Mouse (Mus musculus) heart, postnatal 36 days (tissue): ENCODE results near the gene Atp1b3. TPM values are rescaled to one million over a fixed set of nuclear protein-coding genes. Genes with fewer than 3 reads are reported as not detected.
"Not testable (repeated sequence)": the region's sequence is repeated elsewhere in the genome, so short reads cannot be mapped to it uniquely, and the experiment has no call there.

ENCODE experiments used
- DNase-seq, 2 experiments: peaks; one replicate each; pipeline ENCODE4 v3.0.0; 2021 to 2022
- intact Hi-C: fragments of 180-260 bp; cut with DNase I; formaldehyde crosslinking; loops from one replicate; pipeline ENCODE4 v1.15.1; 2025
- total RNA-seq, 2 experiments: library from RNA; stranded (reverse); gene quantifications; 2 replicates each; pipeline ENCODE4 v1.2.3; 2021

Atp1b3 gene
- total RNA-seq, 2 experiments from 2014 or later: 54.8 to 56.6 TPM

DNA sequence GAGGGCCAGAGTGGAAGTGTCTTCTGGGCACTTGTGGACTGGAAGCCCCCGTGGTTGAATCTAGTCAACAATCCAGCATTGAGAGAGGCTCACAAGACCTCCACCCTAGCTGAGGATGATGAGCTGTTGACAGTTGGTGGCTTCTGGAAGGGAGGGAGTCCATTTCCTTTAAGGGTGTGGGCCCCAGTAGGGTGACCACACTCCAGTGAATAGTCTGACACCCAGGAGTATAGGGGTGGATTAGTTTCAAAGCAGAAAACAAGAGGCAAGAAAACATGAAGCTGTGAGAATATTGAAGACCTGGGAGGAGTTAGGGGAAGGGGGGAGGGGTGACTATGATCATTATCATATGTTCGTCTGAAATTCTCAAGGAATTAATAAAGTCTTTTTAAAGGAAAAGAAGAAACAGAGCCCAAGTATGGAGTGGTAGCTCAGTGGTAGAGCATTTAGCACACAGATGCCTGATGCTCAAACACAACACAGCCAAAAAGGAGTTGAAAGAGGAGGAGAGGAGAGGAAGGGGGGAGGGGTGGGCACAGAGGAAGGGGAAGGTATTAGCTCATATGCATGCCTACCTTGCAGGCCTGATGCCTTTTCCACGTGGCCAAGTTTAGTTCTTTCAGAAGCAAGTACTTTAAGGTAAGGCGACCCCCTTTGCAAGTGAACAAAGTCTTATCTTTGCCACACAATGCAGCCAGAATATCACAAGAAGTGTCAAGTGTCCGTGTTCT is 5.6 kb upstream of the Atp1b3 start:
- intact Hi-C loops: no loop called here
- DNase-seq: no peak

DNA sequence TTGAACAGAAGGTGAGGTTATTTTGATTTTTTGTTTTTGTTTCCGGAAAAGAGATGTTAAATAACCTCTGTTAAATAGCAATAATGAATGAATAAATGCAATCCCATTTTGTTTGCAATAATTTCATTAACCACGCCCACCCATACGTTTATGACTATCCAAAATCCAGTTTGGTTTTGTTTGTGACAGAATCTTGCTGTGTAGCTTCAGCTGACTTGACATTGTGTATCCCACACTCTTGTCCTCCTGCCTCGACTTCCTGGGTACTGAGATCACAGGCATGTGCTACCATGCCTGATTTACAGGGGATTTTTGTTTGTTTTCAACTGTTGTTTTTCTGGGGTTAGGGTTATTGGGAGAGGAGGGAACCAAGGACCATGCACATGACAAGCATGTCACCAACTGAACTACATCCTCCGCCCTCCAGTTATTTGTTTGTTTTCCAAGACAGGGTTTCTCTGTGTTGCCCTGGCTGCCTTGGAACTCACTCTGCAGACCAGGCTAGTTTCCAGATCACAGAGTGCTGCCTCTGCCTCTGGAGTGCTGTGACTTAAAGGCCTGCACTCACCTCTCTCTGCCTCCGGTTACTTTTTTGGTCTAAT is 1.1 kb upstream of the Atp1b3 start:
- intact Hi-C loops: no loop called here
- no peak for DNase-seq

DNA sequence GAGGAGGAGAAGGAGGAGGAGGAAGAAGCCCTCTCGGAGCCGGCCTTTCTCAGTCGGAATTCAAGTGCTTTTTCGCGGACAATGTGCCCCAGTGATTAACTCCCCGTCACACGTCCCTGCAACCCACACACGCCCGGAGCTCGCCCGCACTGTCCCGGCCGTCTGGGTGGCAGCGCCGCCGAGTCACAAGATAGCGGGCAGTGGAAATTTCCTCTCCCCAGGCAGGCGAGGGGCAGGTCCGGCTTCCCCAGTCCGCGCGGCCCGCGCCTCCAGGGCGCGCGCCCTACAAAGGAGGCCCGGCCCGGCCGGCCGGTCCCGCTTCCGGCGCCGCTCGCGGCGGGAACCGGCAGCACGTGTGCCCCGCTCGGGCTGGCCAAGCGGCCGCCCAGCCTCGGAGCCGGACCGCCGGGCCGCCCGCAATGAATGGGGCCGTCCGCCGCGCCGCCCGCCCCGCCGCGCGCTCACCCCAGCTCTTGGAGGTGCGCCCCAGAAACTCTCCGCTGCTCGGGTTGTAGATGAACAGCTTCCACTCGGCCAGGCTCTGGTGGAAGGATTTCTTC is 581 bp downstream of the Atp1b3 start:
- intact Hi-C loops: loop anchor here (5.0 kb wide), 2 partner anchors 74 to 114 kb away; partner anchors contain the start of gene Rnf7
- peak; percentile 69 to 81 for DNase-seq

DNA sequence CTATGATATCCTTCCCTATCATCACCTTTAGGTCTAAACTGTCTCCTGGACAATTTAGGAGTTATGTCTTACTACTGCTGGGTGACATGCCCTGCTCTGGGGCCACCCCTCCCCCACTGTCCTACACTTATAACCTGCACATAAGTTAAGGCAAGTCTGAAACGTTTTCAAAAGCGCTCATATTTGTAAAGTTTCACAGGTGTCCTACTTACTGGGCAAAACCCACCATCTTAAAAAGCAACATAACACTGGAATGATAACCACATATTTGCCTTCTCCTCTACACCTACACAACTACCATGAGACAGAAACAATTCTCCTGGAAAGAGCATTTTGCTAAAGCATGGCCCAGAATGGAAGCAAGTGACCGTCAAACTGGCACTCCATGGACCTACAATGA is 4.2 kb downstream of the Atp1b3 start:
- intact Hi-C loops: loop anchor here (5.0 kb wide), 2 partner anchors 77 to 117 kb away; partner anchors contain the start of gene Rnf7

DNA sequence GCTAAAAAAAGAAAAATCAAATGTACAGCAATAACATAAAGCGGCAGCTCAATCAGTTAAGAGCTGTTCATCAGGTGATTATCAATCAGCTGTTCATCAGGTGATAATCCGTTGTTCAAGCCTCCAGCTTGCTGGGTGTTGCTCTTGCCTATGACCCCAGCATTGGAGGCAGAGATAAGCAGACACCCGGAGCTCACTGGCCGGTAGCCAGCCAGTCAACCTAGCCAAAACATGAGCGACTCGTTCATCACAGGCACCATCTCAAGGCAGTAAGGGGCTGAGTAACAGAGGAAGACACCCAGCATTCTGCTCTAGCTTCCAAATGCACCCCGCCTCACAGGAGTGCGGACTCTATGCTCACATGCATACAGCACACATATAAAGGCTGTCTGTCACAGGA is 10.4 kb downstream of the Atp1b3 start:
- intact Hi-C loops: no loop called here
- peak; percentile 36 to 39 for DNase-seq

More for the DNA sequence above, 4.2 kb downstream of the Atp1b3 start:
- DNase-seq: no peak

DNA sequence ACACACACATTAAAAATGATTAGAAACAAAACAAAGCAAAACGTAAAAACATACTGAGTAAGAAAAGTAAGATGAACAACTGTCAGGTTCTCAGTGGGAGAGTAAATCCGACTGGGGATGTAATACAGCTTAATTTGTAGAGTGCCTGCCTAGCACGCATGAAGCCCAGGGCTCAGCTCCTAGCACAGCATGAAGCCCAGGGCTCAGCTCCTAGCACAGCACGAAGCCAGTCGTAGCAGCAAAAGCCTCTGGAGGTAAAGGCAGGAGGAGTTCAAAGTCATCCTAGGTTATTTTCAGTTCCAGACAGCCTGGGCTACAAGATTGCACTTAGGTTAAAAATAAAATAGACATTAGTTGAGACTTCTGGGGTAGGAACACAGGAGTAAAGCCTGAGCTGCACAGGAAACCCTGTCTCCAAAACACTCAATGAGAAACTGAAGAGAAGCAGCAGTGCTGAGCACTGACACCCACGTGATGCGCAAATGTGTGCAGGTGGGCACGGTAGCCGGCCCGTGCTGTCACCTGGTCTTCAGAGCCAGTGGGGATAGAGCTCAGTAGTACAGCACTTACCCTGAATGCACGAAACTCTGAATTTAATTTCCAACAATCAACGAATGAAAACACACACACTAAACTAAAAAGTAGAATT is 11.0 kb downstream of the Atp1b3 start:
- DNase-seq: no peak
- intact Hi-C loops: no loop called here

DNA sequence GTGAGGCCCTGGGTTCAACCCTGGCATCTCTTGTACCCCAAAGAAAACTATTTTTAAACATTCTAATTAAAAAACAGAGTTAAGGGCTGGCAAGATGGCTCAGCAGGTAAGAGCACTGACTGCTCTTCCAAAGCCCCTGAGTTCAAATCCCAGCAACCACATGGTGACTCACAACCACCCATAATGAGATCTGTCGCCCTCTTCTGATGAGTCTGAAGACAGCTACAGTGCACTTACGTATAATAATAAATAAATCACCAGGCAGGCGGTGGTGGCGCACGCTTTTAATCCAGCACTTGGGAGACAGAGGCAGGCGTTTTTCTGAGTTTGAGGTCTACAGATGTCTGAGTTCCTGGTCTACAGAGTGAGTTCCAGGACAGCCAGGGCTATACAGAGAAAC is 12.5 kb downstream of the Atp1b3 start:
- intact Hi-C loops, DNase-seq: not testable (repeated sequence)

DNA sequence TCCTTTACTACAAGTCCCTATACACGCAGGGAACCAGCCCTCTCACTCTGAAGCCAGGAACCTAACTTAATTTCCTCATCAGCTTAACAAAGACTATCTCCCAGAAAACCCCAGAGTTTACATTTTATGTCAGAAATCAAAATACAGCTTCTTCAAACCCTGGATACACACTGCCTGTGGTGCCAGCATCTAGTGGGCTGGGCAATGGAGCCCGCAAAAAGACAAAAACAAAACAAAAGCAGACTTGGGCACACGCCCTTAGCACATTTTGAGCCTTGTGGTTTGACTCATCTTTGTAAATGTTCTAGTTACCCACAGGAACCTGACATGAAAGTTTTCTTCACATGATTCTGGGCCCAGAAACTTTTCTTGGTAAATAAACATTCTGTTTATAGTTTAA is 13.8 kb downstream of the Atp1b3 start:
- intact Hi-C loops: loop anchor here (1.0 kb wide), 1 partner anchor 142 kb away; no protein-coding TSS in a partner anchor
- no peak for DNase-seq

DNA sequence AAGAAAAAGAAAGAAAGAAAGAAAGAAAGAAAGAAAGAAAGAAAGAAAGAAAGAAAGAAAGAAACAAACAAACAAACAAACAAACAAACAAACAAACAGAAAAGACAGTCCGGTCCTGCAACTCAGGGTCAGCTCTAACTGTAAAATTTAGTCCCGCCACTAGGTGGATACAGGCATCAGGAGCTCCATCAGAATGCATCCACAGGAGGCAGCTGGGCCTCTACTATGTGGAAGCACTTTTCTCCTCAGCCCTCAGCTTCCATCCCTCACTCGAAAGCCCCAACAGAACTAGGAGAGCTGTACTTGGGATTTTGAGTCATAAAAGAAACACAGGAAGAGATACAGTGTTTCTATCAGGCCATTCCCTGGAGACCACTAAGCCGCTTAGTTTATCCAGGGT is 14.2 kb downstream of the Atp1b3 start:
- DNase-seq: peak; percentile 65 to 67
- intact Hi-C loops: loop anchor here (1.0 kb wide), 1 partner anchor 142 kb away; no protein-coding TSS in a partner anchor

DNA sequence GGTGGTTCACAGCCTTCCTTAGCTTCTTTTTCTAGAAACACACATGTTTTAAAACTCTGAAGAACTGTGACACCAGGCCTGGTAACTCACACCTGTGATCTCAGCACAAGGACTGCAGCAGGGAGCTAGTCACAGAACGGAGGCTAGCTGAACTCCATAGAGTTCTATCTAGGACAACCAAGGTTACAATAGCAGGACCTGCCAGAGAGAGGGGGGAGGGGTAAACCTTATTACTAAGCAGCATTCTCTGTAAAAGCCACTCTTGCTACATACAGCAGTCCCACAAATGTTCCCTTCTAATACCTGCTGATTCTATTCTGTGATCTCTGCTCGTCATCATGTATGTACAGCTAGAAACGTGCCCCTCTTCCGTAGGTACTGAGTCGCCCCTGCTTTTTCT is 15.4 kb downstream of the Atp1b3 start:
- intact Hi-C loops: no loop called here
- no peak for DNase-seq

DNA sequence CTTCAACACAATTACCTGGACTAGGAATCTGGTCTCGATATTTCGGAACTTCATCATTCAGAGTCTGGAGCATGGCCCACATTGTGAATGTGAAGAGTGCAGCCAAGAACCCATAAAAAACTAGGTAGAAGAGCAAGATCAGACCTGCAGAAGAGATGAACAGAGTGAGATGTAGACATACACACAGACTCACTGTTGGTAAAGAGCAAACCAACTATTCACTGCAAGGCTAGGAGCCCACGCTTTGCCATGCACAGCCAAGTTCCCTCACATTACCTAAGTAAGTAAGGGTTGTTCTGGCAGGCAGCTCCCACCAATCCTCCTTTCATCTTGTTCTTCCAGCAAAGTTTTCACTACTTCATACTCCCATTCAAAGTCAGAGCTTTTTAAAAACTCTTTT is 18.5 kb downstream of the Atp1b3 start:
- DNase-seq: no peak
- intact Hi-C loops: no loop called here

DNA sequence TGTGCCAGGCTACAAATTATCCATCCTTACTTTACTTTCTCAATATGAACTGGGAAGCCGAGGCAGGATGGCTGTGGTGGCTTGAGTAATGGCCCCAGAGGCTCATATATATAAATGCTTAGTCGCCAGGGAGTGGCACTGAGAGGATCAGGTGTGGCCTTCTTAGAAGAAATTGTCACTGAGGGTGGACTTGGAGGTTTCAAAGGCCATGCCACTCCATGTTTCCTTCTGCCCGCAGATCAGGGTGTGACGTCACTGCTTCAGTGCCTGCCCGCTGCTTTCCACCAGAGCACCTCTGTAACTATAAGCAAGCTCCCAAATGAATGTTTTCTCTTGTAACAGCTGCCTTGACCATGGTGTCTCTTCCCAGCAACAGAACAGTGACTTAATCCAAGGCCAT is 33.1 kb downstream of the Atp1b3 start:
- intact Hi-C loops: no loop called here
- DNase-seq: no peak

DNA sequence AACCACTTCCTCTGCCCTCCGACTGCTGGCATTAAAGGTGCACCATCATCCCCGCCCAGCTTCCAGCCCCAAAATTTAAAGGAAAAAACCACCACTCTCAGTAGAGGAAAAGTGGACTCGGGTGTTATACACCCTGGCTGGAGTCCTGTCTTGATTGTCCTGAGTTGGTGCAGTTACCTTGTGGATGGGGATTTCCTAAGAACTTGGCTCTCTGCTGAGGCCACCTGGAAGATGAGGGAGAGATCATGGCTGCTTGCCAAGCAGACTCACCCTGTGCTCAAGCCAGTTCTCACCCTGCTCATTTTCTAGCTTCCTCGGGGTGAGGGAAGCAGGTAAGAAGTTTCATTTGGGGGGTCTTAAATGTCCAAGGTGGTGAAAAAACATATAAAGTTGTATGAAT is 36.0 kb downstream of the Atp1b3 start:
- intact Hi-C loops: no loop called here
- no peak for DNase-seq

DNA sequence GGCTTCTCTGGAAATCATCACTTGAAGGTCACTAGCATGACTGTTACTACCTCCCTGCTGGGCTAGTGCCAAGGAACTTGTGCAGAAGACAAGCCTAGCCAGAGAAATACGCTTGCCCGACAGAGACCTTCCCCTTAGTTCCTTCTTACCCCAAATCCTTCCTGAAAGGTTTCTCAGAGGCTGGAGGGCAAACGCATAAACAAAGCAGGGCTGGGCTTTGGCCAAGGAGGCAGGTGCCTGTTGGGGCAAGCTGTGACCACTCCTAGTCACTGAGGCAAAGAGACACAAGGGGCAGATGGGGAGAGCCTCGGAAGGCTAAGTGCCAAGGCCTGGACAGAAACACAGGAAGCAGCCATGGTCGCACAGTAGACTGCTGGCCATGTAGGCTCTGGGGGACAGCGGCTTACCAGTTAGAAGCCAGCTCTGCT is 37.7 kb downstream of the Atp1b3 start:
- DNase-seq: peak; percentile 37 to 43
- intact Hi-C loops: no loop called here

DNA sequence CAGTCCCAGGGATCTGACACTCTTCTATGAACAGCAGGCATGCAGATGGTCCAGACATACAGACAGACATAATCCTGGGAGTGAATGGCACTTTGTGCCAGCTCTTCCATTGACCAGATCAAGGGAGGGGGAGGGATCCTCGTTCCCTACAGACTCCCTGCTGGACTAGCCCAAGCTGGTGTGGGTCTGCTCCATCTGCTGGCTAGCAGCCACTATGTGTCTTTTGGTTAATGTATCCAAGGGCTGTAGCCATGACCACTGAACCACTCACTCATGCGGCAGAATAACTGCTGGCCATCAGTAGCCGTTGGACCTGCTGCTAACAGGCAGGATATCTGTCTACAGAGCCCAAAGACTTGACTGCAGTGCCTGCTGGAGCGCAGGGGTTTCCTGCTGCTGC is 39.7 kb downstream of the Atp1b3 start:
- intact Hi-C loops: no loop called here
- DNase-seq: no peak

DNA sequence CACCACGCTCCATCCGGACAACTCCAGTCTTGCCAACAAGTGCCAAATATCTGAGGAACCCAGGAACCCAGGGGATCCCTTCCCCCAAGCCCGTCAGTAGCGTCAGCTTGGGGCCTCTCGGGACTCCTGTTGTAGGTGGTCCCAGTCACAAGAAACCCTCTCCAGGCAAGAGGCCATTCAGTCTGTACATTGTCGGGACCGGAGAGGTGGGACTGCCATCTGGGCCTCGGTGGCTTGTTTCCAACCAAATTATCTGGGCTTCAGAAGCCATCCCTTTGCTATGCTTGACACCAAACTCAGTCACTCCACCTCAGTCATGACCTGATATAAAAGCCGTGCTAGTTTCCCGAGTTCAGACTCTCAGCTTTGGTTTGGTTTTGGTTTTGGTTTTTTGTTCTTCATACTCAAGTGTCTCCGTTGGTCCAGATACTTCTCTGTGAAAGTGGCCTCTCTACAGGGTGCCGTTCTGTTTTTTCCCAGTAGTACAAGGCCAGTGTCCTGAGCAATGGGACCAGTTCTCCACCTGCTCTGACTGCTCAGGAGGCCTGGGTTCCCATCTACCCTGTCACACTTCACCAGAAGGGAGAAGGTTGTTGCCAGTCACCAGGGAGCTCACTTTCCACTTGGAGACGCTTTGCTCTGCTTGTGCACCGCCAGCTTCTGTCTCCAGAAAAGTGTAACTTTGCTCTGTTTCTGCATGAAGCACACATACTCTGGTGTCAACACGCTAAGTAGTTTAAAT is 41.7 kb downstream of the Atp1b3 start:
- intact Hi-C loops: no loop called here
- no peak for DNase-seq

DNA sequence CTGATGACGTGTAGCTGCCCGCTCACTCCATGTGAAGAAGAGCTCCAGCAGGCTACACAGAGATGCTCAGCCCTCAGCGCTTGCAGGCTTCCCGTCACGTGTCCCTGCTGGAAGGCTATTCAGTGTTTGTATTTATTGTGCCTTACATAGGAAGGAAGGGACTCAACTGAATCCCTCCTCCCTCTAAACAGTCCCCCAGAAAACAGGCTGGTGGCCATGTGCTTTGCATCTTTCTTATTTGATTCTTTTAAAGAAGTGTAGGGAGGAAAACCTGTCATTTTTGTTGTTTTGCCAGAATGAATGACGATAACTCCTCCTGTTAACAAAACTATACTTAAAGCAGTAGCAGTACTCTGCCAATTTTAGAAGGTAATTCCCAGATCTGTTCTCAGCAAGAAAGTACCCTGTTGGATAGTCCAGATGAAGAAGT is 43.7 kb downstream of the Atp1b3 start:
- intact Hi-C loops: no loop called here
- DNase-seq: no peak

DNA sequence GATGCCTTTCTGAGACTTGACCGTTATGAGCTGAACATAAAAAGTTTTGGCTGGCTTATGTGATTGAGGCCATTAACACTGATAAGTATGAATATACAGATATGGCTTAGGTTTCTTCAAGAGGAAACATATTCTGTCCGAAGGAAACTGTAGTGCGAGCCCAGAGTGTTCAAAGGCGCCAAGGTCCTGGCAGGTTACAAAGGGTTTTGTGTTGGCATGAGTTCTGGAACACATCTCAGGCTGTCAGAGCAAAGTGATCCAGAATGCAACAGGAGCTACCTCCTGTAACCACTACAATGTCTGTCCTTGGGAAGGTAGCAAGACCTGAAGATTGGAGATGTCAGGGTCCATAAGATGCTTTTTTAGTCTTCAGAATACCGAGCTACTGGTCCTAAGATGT is 44.9 kb downstream of the Atp1b3 start:
- intact Hi-C loops: no loop called here
- DNase-seq: no peak

DNA sequence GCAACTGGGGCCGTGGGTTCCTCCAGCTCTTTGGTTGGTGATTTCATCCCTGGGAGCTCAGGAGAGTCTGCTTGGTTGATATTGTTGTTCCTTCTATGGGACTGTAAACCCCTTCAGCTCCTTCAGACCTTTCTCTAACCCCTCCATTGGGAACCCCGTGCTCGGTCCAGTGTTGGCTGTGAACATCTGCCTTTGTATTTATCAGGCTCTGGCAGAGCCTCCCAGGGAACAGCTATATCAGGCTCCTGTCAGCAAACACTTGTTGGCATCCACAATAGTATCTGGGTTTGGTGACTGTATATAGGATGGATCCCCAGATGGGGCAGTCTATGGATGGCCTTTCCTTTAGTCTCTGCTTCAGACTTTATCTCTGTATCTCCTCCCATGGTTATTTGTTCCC is 52.2 kb downstream of the Atp1b3 start:
- no peak for DNase-seq
- intact Hi-C loops: no loop called here

DNA sequence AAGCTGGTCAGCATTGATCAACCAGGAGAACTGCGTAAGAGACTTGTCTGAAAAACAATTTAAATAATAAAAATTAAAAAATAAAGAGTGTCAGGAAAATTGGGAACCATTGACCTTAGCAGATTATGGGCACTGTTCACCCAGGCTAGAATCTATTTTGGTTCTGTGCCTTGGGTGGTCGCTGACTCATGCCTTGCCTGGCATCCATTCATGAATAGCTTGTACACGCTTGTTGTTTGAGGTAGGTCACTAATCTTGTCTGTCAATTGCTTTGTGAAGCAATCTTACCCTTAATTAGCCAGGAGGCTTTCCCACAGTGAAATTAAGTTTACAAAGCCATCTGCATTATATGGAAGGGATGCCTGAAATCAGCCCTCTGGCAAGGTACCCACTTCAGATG is 55.4 kb downstream of the Atp1b3 start:
- intact Hi-C loops: no loop called here
- no peak for DNase-seq
